Mouse (Mus musculus): ENCODE measurements around the gene Crybb2. TPM values are rescaled to one million over a fixed set of nuclear protein-coding genes. Genes with fewer than 3 reads are reported as not detected.

Gene Crybb2
- total and polyA plus RNA-seq, 2 experiments from 2014 or later: not detected

DNA sequence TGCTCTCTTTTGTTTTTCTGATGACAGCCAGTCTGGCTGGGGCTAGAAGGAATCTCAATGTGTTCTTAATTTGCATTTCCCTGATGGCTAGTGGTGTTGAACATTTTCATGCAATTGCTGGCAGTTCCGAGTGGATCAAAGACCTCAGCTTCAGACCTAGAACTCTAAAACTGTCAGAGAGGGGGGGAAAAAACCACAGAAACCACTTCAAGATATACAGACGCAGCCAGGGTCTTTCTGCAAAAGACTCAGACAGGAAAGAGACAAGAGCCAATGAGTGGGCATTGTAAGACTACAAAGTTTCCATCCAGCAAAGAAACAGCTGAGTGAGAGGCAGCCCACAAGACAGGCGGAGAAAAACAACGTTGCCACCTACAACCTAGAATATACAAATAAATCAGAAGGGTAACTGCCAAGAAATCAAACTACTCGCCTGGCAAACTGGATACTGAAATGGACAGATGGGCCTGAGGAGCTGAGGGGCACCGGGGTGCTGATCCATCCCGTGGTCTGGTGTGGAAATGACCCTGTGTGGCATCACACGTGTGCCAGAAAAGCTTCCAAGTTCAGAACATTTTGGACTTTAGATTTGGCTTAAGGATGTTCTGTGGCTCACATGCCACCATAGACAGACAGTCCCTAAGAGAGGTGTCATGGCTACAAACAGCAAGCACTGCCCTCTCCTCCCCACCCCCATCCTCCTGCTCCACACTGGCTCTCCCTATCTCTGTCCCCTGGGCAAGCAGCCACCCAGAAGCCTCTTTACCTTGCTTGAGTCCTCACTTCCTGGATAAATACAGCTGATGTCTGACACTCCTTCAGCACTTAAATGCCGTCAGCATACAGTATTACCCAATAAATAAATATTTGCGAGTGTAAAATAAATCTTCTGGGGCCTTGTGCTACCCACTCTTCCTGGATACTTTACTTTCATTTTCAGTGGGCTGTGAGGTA lies 34.5 kb downstream of the Crybb2 start:
- ATAC-seq (ENCODE audit: insufficient read depth, low read depth): peak; percentile 66
- H3K9me3 ChIP-seq (replicated peaks; ENCODE audit: control insufficient read depth, low read length): no peaks in the 10 kb centered on the region
- H3K4me2 ChIP-seq (ENCODE audit: low read depth, low read length): peak overlapping the region; percentile 10; the same call in 1 of the 2 replicates
- H3K4me1 ChIP-seq (ENCODE audit: control insufficient read depth, insufficient read depth): peaks cover 23% of the 10 kb centered on the region
- peak; percentile 70 for DNase-seq (ENCODE audit: low spot score)
- no peak overlapping the region for H3K4me3 ChIP-seq (ENCODE audit: low read depth, low read length)
- H3K27ac ChIP-seq (ENCODE audit: low read depth): 0 out of 2 replicates have a peak overlapping the region, but pooled peaks have one; percentile 30
- 53% methylated on average over 10 of the region's 10 CpGs for WGBS
- H3K36me3 ChIP-seq (replicated peaks; ENCODE audit: control insufficient read depth, insufficient read depth, low read length): no peaks in the 10 kb centered on the region
- no peaks in the 10 kb centered on the region for H3K27me3 ChIP-seq (ENCODE audit: control insufficient read depth, insufficient read depth, low read length)
- no peak overlapping the region for H3K9ac ChIP-seq (replicated peaks; ENCODE audit: low read depth, low read length)
- TF ChIP-seq EP300 (IDR thresholded peaks at IDR 0.05; ENCODE audit: low read depth): no peak

DNA sequence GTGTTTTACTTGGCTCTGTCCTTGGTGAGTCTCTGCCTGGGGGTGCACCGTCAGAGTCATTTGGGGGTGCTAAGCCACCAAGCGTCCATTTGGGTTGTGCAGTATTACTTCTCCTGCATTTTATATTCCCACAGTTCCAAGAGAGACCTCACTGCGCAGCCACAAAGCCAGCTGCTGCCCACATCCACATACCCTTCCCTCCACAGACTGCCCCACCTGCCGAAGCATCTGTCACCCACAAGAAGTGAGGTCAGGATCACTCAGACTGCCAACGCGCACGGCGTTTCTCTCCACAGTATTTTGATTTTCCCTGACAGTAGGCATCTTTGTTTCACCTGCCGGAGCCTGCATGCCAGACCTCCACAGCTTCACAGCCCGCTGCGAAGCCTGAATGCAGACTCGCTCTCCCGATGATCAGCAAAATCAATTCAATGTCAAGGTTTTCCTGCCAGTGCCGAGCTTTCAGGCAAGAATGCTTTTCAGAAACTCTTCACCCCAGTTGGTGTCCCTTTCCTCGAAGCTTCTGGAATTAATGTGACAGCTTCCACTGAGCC lies 38.6 kb downstream of the Crybb2 start:
- DNase-seq (ENCODE audit: low spot score) (no peak), ATAC-seq (ENCODE audit: insufficient read depth, low read depth) (no peak)
- no peak for TF ChIP-seq CTCF (IDR thresholded peaks at IDR 0.05; ENCODE audit: low read depth)
- TF ChIP-seq EP300 (IDR thresholded peaks at IDR 0.05; ENCODE audit: low read depth): no peak
- no peak overlapping the region for H3K9ac ChIP-seq (replicated peaks; ENCODE audit: low read depth, low read length)
- WGBS: 74% methylated on average over 15 of the region's 15 CpGs
- H3K4me2 ChIP-seq (ENCODE audit: low read depth, low read length): no peak overlapping the region
- H3K27ac ChIP-seq (ENCODE audit: low read depth): no peak overlapping the region
- H3K4me3 ChIP-seq (ENCODE audit: low read depth, low read length): no peak overlapping the region
- H3K9me3 ChIP-seq (replicated peaks; ENCODE audit: control insufficient read depth, low read length): no peaks in the 10 kb centered on the region
- H3K4me1 ChIP-seq (ENCODE audit: control insufficient read depth, insufficient read depth): peaks cover 23% of the 10 kb centered on the region
- H3K27me3 ChIP-seq (ENCODE audit: control insufficient read depth, insufficient read depth, low read length): no peaks in the 10 kb centered on the region
- no peaks in the 10 kb centered on the region for H3K36me3 ChIP-seq (replicated peaks; ENCODE audit: control insufficient read depth, insufficient read depth, low read length)

GRCm38 (mm10) chr5:113030082-113030481 lies 39.8 kb downstream of the Crybb2 start:
- Histone ChIP-seq H3K9me3 (replicated peaks; ENCODE audit: control insufficient read depth, low read length) (no peaks in the 10 kb centered on the region), H3K4me2 (ENCODE audit: low read depth, low read length) (no peak overlapping the region), H3K9ac (replicated peaks; ENCODE audit: low read depth, low read length) (no peak overlapping the region), H3K4me3 (ENCODE audit: low read depth, low read length) (no peak overlapping the region), H3K27ac (ENCODE audit: low read depth) (no peak overlapping the region), H3K4me1 (ENCODE audit: control insufficient read depth, insufficient read depth) (peaks cover 11% of the 10 kb centered on the region), H3K27me3 (ENCODE audit: control insufficient read depth, insufficient read depth, low read length) (no peaks in the 10 kb centered on the region), H3K36me3 (replicated peaks; ENCODE audit: control insufficient read depth, insufficient read depth, low read length) (no peaks in the 10 kb centered on the region)
- WGBS: 58% methylated on average over 3 of the region's 3 CpGs
- TF ChIP-seq EP300 (IDR thresholded peaks at IDR 0.05; ENCODE audit: low read depth): no peak
- TF ChIP-seq CTCF (IDR thresholded peaks at IDR 0.05; ENCODE audit: low read depth): no peak
- ATAC-seq (ENCODE audit: insufficient read depth, low read depth) (no peak), DNase-seq (ENCODE audit: low spot score) (no peak)

DNA sequence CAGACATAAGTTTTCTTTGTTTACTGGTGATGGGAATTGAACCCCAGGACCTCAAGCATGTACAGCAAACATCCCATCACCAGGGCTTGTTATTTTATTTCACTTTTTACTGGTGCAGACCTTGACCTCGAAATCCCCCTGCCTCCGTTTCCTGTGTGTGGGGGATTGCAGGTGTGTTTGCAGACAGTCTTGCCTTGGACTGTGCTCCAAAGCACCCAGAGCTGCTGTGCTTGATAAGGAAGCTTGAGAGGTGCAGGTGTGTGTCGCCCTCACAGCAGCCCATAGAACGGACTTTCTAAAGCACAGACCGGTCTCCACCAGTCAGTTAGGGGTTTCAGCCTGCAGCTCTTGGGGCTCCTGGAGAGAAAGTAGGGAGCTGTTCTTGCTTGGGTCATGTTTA lies 43.2 kb downstream of the Crybb2 start:
- 89% methylated on average over 5 of the region's 5 CpGs for WGBS
- H3K4me1 ChIP-seq (ENCODE audit: control insufficient read depth, insufficient read depth): peaks cover 10% of the 10 kb centered on the region
- H3K4me3 ChIP-seq (ENCODE audit: low read depth, low read length): no peak overlapping the region
- no peak overlapping the region for H3K9ac ChIP-seq (replicated peaks; ENCODE audit: low read depth, low read length)
- H3K27ac ChIP-seq (ENCODE audit: low read depth): no peak overlapping the region
- DNase-seq (ENCODE audit: low spot score) (no peak), ATAC-seq (ENCODE audit: insufficient read depth, low read depth) (no peak)
- H3K9me3 ChIP-seq (replicated peaks; ENCODE audit: control insufficient read depth, low read length): no peaks in the 10 kb centered on the region
- no peaks in the 10 kb centered on the region for H3K27me3 ChIP-seq (ENCODE audit: control insufficient read depth, insufficient read depth, low read length)
- no peaks in the 10 kb centered on the region for H3K36me3 ChIP-seq (replicated peaks; ENCODE audit: control insufficient read depth, insufficient read depth, low read length)
- TF ChIP-seq CTCF (IDR thresholded peaks at IDR 0.05; ENCODE audit: low read depth) (no peak), EP300 (IDR thresholded peaks at IDR 0.05; ENCODE audit: low read depth) (no peak)
- H3K4me2 ChIP-seq (ENCODE audit: low read depth, low read length): no peak overlapping the region

GRCm38 (mm10) chr5:113024154-113024764 lies 45.7 kb downstream of the Crybb2 start:
- peaks cover 10% of the 10 kb centered on the region for H3K4me1 ChIP-seq (ENCODE audit: control insufficient read depth, insufficient read depth)
- no peak overlapping the region for H3K9ac ChIP-seq (replicated peaks; ENCODE audit: low read depth, low read length)
- peak overlapping the region; percentile 27 for H3K27ac ChIP-seq (ENCODE audit: low read depth)
- H3K36me3 ChIP-seq (replicated peaks; ENCODE audit: control insufficient read depth, insufficient read depth, low read length): no peaks in the 10 kb centered on the region
- no peak overlapping the region for H3K4me3 ChIP-seq (ENCODE audit: low read depth, low read length)
- no peak for TF ChIP-seq CTCF (IDR thresholded peaks at IDR 0.05; ENCODE audit: low read depth)
- no peak for TF ChIP-seq EP300 (IDR thresholded peaks at IDR 0.05; ENCODE audit: low read depth)
- peak; percentile 80 for ATAC-seq (ENCODE audit: insufficient read depth, low read depth)
- DNase-seq (ENCODE audit: low spot score): peak; percentile 34
- no peaks in the 10 kb centered on the region for H3K9me3 ChIP-seq (replicated peaks; ENCODE audit: control insufficient read depth, low read length)
- H3K27me3 ChIP-seq (ENCODE audit: control insufficient read depth, insufficient read depth, low read length): no peaks in the 10 kb centered on the region
- WGBS: 30% methylated on average over 18 of the region's 18 CpGs
- peak overlapping the region; percentile 1; the same call in 1 of the 2 replicates for H3K4me2 ChIP-seq (ENCODE audit: low read depth, low read length)

Measured in heart, postnatal 0 days (tissue).